Mouse (Mus musculus): ENCODE results near the gene Mtmr12.

- TF ChIP-seq POLR2A (IDR thresholded peaks at IDR 0.05; ENCODE audit: borderline replicate concordance, extremely low read depth, insufficient read depth, insufficient read length, poor library complexity, severe bottlenecking) (no peak), CTCF (IDR thresholded peaks at IDR 0.05; ENCODE audit: borderline replicate concordance, extremely low read depth, insufficient read depth, insufficient read length) (no peak)
These were observed 9.9 kb downstream of the Mtmr12 start for GRCm38 (mm10) chr15:12214531-12215414.
